Mouse (Mus musculus) MEL (cell line): ENCODE data around the gene Pard3.

Experiments
- BHLHE40 ChIP-seq: IDR thresholded peaks from 2 replicates; pipeline ENCODE4 v1.6.1; 2012; ENCODE audit warnings: low read depth, mild to moderate bottlenecking, inconsistent platforms, low read length, improper control_type of control experiment, borderline replicate concordance
- CTCF ChIP-seq, 3 experiments: IDR thresholded peaks in 2 of 3; conservative IDR thresholded peaks in 1 of 3; 2 replicates each; pipeline ENCODE4 v1.5.1; 2011 to 2012; ENCODE audit warnings: low read length in 3 of 3, low read depth in 2 of 3, mild to moderate bottlenecking in 2 of 3, improper control_type of control experiment in 1 of 3, inconsistent platforms in 1 of 3, mixed read lengths in 1 of 3, moderate library complexity in 1 of 3; ENCODE audit not compliant: control insufficient read depth in 1 of 3, insufficient read depth in 1 of 3, poor library complexity in 1 of 3, severe bottlenecking in 1 of 3
- EP300 ChIP-seq, 2 experiments: IDR thresholded peaks; 2 replicates each; pipeline ENCODE4 v1.6.1; 2011; ENCODE audit warnings: improper control_type of control experiment in 2 of 2, low read length in 2 of 2, low read depth in 1 of 2, mild to moderate bottlenecking in 1 of 2
- HCFC1 ChIP-seq: IDR thresholded peaks from 2 replicates; pipeline ENCODE4 v1.6.1; 2012; ENCODE audit warnings: low read depth, mild to moderate bottlenecking, inconsistent platforms, low read length, improper control_type of control experiment, moderate library complexity
- KAT2A ChIP-seq: conservative IDR thresholded peaks from 2 replicates; pipeline ENCODE4 v1.6.1; 2012; ENCODE audit warnings: low read depth, low read length, improper control_type of control experiment, inconsistent platforms
- MAX ChIP-seq: IDR thresholded peaks from 2 replicates; pipeline ENCODE4 v1.6.1; 2011; ENCODE audit warnings: low read length, improper control_type of control experiment
- MAZ ChIP-seq: IDR thresholded peaks from 2 replicates; pipeline ENCODE4 v1.6.1; 2012; ENCODE audit warnings: low read depth, mild to moderate bottlenecking, inconsistent platforms, low read length, improper control_type of control experiment
- MYC ChIP-seq: IDR thresholded peaks from 2 replicates; pipeline ENCODE4 v1.6.1; 2011; ENCODE audit warnings: low read depth, mild to moderate bottlenecking, low read length, improper control_type of control experiment, moderate library complexity
- POLR2A ChIP-seq, 2 experiments: IDR thresholded peaks; 2 replicates each; pipeline ENCODE4 v1.6.1; 2011 to 2012; ENCODE audit warnings: low read length in 2 of 2, mild to moderate bottlenecking in 2 of 2, control low read depth in 1 of 2, improper control_type of control experiment in 1 of 2, low read depth in 1 of 2, moderate library complexity in 1 of 2; ENCODE audit not compliant: control insufficient read depth in 1 of 2, insufficient read depth in 1 of 2, poor library complexity in 1 of 2
- POLR2AphosphoS2 ChIP-seq: IDR thresholded peaks from 2 replicates; pipeline ENCODE4 v1.6.1; 2011; ENCODE audit warnings: low read length, improper control_type of control experiment
- SMC3 ChIP-seq: IDR thresholded peaks from 2 replicates; pipeline ENCODE4 v1.6.1; 2011; ENCODE audit warnings: low read depth, low read length, improper control_type of control experiment
- TBP ChIP-seq: IDR thresholded peaks from 2 replicates; pipeline ENCODE4 v1.8.0; 2011; ENCODE audit warnings: low read depth, low read length, improper control_type of control experiment
- USF1 ChIP-seq: IDR thresholded peaks from 2 replicates; pipeline ENCODE4 v1.6.1; 2014; ENCODE audit warnings: low read depth, mild to moderate bottlenecking, inconsistent platforms, low read length, improper control_type of control experiment, moderate library complexity
- ZNF384 ChIP-seq: IDR thresholded peaks from 2 replicates; pipeline ENCODE4 v1.6.1; 2012; ENCODE audit warnings: low read depth, mild to moderate bottlenecking, inconsistent platforms, low read length, improper control_type of control experiment

- TF ChIP-seq USF1: no peak
- TF ChIP-seq KAT2A: no peak
- no peak for TF ChIP-seq ZNF384
- no peak for TF ChIP-seq POLR2A (IDR thresholded peaks at IDR 0.05; ENCODE audit: control insufficient read depth in 1 of 2, insufficient read depth in 1 of 2, low read depth in 1 of 2, low read length in 2 of 2, poor library complexity in 1 of 2)
- TF ChIP-seq CTCF (IDR thresholded peaks at IDR 0.05 in 2 of 3, conservative IDR thresholded peaks at IDR 0.05 in 1 of 3; ENCODE audit: control insufficient read depth in 1 of 3, insufficient read depth in 1 of 3, low read depth in 2 of 3, low read length in 3 of 3, poor library complexity in 1 of 3, severe bottlenecking in 1 of 3): no peak
- no peak for TF ChIP-seq HCFC1
- TF ChIP-seq MYC: no peak
- no peak for TF ChIP-seq EP300 (IDR thresholded peaks at IDR 0.05; ENCODE audit: low read depth in 1 of 2, low read length in 2 of 2)
- TF ChIP-seq POLR2AphosphoS2: no peak
- no peak for TF ChIP-seq MAZ
- TF ChIP-seq TBP: no peak
- no peak for TF ChIP-seq MAX
- TF ChIP-seq BHLHE40: no peak
- TF ChIP-seq SMC3: no peak
These were observed 545.0 kb downstream of the Pard3 start for GRCm38 (mm10) chr8:127608541-127609270.
